Mouse (Mus musculus) heart, embryonic 14.5 days (tissue): ENCODE measurements around the gene Rabgap1. TPM values are rescaled to one million over a fixed set of nuclear protein-coding genes. Genes with fewer than 3 reads are reported as not detected.

Experiments used
- ATAC-seq: fragments of 200-750 bp; cut with Nextera tagmentation; 2 replicates; pipeline ENCODE4 v1.8.0; 2017; ENCODE audit warnings: low read depth, moderate TSS enrichment; ENCODE audit not compliant: insufficient number of reproducible peaks, insufficient read depth, low FRiP score
- H3K27ac ChIP-seq, 2 experiments: fragments of 200-500 bp in 1 of 2; fragments of 300-500 bp in 1 of 2; sonication (generic) in 1 of 2; replicated peaks in 1 of 2; 2 replicates each; pipeline ENCODE4 v1.5.1; 2012 to 2014; ENCODE audit warnings: low read depth in 2 of 2, low read length in 2 of 2, control low read depth in 1 of 2, mild to moderate bottlenecking in 1 of 2, mixed read lengths in 1 of 2; ENCODE audit not compliant: control insufficient read depth in 1 of 2, insufficient read depth in 1 of 2
- H3K27me3 ChIP-seq: fragments of 300-500 bp; sonication (generic); 2 replicates; pipeline ENCODE4 v1.6.1; 2014; ENCODE audit warnings: mild to moderate bottlenecking, low read length, control low read depth; ENCODE audit not compliant: control insufficient read depth, insufficient read depth
- H3K36me3 ChIP-seq: fragments of 300-500 bp; sonication (generic); 2 replicates; pipeline ENCODE4 v1.6.1; 2014; ENCODE audit warnings: mild to moderate bottlenecking, control low read depth, low read length, mixed read lengths; ENCODE audit not compliant: control insufficient read depth, insufficient read depth
- H3K4me1 ChIP-seq, 2 experiments: fragments of 200-500 bp in 1 of 2; fragments of 300-500 bp in 1 of 2; sonication (generic) in 1 of 2; 2 replicates each; pipeline ENCODE4 v1.6.1; 2012 to 2014; ENCODE audit warnings: low read length in 2 of 2, control low read depth in 1 of 2, mixed read lengths in 1 of 2; ENCODE audit not compliant: control insufficient read depth in 2 of 2, insufficient read depth in 2 of 2
- H3K4me2 ChIP-seq: fragments of 300-500 bp; sonication (generic); 2 replicates; pipeline ENCODE4 v1.6.1; 2014; ENCODE audit warnings: mild to moderate bottlenecking, low read length
- H3K4me3 ChIP-seq, 2 experiments: fragments of 200-500 bp in 1 of 2; fragments of 300-500 bp in 1 of 2; sonication (generic) in 1 of 2; 2 replicates each; pipeline ENCODE4 v1.5.1; 2012 to 2014; ENCODE audit warnings: low read length in 2 of 2, mild to moderate bottlenecking in 2 of 2, control low read depth in 1 of 2, low read depth in 1 of 2, moderate library complexity in 1 of 2; ENCODE audit not compliant: control insufficient read depth in 1 of 2, insufficient read depth in 1 of 2
- H3K9ac ChIP-seq: fragments of 300-500 bp; sonication (generic); 2 replicates; pipeline ENCODE4 v1.6.1; 2014; ENCODE audit warnings: mild to moderate bottlenecking, low read length
- H3K9me3 ChIP-seq: fragments of 300-500 bp; sonication (generic); 2 replicates; pipeline ENCODE4 v1.6.1; 2016; ENCODE audit warnings: low read length, control low read depth; ENCODE audit not compliant: control insufficient read depth
- WGBS: fragments of 180-500 bp; shearing (Covaris S2); extraction: QIAGEN DNeasy Blood & Tissue Kit; methylation state at CpG from one replicate; pipeline ENCODE4 v1.1.7; 2014; 5-methylcytosine and 5-hydroxymethylcytosine counted together
- polyA plus RNA-seq: library from polyadenylated mRNA; unstranded; fragments of >200 nt; fragmentation: Nextera tagmentation; extraction: Ambion mirVana; gene quantifications from 2 replicates; pipeline ENCODE4 v1.2.1, GENCODE M21; 2014

The Rabgap1 gene
- polyA plus RNA-seq, 1 experiment from 2014 or later = 40.6 TPM

DNA sequence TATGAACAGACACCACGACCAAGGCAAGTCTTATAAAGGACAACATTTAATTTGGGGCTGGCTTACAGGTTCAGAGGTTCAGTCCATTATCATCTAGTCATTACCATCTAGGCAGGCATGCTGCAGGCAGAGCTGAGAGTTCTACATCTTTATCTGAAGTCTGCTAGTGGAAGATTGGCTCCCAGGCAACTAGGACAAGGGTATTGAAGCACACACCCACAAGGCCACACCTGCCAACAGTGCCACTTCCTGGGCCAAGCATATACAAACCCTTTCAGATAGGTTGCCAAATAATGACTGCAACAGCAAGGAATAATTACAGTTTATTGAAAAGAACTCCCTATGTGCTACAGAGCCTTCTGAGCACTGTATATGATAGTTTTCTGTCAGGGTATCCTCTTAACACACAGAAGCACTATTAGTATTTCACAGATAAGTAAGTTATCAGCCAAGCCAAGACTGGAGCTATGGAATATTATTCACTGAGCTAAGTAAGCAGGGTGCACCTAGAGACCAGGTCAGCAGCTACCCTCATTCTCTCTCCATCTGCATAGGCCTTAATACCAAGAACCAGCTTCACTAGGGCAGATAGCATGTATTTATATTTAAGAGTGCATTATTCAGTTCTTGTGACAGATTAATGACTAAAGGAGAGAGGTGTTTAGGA, 106.4 kb downstream of the Rabgap1 start:
- Histone ChIP-seq H3K9me3 (peaks cover 3% of the 10 kb centered on the region), H3K4me1 (no peaks in the 10 kb centered on the region), H3K4me2 (no peak overlapping the region), H3K27ac (no peak overlapping the region), H3K9ac (no peak overlapping the region), H3K27me3 (no peaks in the 10 kb centered on the region), H3K4me3 (no peak overlapping the region), H3K36me3 (peaks cover 77% of the 10 kb centered on the region)
- ATAC-seq = no peak
- 81% methylated on average over 1 of the region's 1 CpGs for WGBS

GRCm38 (mm10) chr2:37556366-37556765, 113.3 kb downstream of the Rabgap1 start:
- Histone ChIP-seq H3K9ac (no peak overlapping the region), H3K9me3 (peaks cover 8% of the 10 kb centered on the region), H3K36me3 (peaks cover 96% of the 10 kb centered on the region), H3K27me3 (no peaks in the 10 kb centered on the region), H3K4me2 (no peak overlapping the region), H3K4me1 (no peaks in the 10 kb centered on the region), H3K27ac (no peak overlapping the region), H3K4me3 (no peak overlapping the region)
- ATAC-seq = no peak
- 88% methylated on average over 2 of the region's 2 CpGs for WGBS

GRCm38 (mm10) chr2:37565579-37565978, 122.5 kb downstream of the Rabgap1 start:
- H3K9me3 ChIP-seq = no peaks in the 10 kb centered on the region
- peaks cover 86% of the 10 kb centered on the region for H3K36me3 ChIP-seq
- no peaks in the 10 kb centered on the region for H3K27me3 ChIP-seq
- ATAC-seq = no peak
- H3K4me3 ChIP-seq = no peak overlapping the region
- no peak overlapping the region for H3K27ac ChIP-seq
- no peak overlapping the region for H3K4me2 ChIP-seq
- H3K9ac ChIP-seq = no peak overlapping the region
- 35% methylated on average over 2 of the region's 2 CpGs for WGBS
- peaks cover 2 to 20% of the 10 kb centered on the region in 2 experiments; a peak in 1 of 4 replicates for H3K4me1 ChIP-seq

DNA sequence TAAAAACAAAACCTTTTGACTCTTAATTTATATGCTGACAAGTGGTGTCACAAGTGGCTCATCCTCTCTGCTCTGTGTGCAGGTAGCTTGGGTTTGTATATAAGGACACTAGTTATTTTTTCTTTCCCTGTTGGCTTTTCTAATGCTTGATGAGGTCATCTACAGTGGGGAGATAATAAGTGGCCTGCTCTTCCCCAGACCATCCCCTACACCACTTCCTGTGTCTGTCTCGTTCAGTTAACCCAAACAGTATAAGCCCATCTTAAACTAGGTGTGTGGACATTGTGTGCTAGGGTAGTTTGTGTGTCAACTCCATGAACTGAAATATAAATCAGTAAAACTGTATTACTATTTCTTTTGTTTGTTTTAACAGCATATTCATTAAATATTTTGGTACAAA, 123.0 kb downstream of the Rabgap1 start:
- Histone ChIP-seq H3K9me3 (no peaks in the 10 kb centered on the region), H3K4me1 (peaks cover 2 to 23% of the 10 kb centered on the region in 2 experiments; a peak in 1 of 4 replicates), H3K36me3 (peaks cover 82% of the 10 kb centered on the region), H3K4me2 (no peak overlapping the region), H3K27me3 (no peaks in the 10 kb centered on the region), H3K9ac (no peak overlapping the region), H3K4me3 (no peak overlapping the region), H3K27ac (no peak overlapping the region)
- 48% methylated on average over 1 of the region's 1 CpGs for WGBS
- ATAC-seq = no peak

DNA sequence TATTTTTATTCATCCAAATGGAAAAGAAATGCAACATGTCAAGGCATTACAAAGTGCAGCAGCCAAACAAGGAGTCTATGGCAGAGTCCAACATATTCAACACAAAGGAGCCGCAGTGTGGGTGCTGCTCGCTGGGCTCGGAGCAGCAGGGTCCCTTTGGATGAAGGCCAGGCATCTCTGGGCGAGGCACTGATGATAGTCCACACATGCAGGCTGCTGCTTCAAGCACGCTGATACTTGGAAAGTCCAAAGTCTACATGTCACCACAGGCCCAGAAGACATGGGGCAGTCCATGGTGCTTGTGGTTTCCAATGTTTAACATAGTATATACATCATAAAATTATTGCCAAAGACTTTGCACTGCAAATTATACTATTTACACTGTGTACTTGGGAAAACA, 126.8 kb downstream of the Rabgap1 start:
- peaks cover 2 to 14% of the 10 kb centered on the region in 2 experiments; a peak in 1 of 4 replicates for H3K4me1 ChIP-seq
- no peaks in the 10 kb centered on the region for H3K9me3 ChIP-seq
- no peak overlapping the region for H3K9ac ChIP-seq
- no peak overlapping the region for H3K27ac ChIP-seq
- H3K4me3 ChIP-seq = no peak overlapping the region
- no peak overlapping the region for H3K4me2 ChIP-seq
- peaks cover 57% of the 10 kb centered on the region for H3K36me3 ChIP-seq
- ATAC-seq = no peak
- H3K27me3 ChIP-seq = no peaks in the 10 kb centered on the region
- 46% methylated on average over 5 of the region's 5 CpGs for WGBS

DNA sequence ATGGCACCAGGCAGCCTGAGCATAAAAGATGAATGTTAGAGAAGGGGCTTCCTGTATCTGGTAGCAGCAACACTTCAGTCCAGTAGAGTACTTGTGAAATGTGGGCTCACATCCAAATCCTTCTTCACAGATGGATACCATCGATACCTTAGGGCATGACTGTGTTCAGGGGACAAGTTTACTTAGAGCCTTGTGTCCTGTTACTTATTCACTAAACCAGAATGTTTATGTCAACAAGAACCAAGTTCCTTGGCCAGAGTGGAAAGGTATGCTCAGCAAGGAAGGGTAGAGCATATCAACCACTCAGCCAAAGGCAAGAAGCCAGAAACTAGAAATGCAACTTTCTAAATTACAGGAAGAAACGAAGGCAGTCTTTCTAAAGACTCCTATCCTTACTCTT, 127.6 kb downstream of the Rabgap1 start:
- Histone ChIP-seq H3K4me1 (peaks cover 2 to 13% of the 10 kb centered on the region in 2 experiments; a peak in 1 of 4 replicates), H3K4me2 (no peak overlapping the region), H3K27me3 (no peaks in the 10 kb centered on the region), H3K9me3 (no peaks in the 10 kb centered on the region), H3K4me3 (no peak overlapping the region), H3K27ac (no peak overlapping the region), H3K36me3 (peaks cover 49% of the 10 kb centered on the region), H3K9ac (no peak overlapping the region)
- no peak for ATAC-seq
- WGBS = 67% methylated on average over 2 of the region's 2 CpGs

DNA sequence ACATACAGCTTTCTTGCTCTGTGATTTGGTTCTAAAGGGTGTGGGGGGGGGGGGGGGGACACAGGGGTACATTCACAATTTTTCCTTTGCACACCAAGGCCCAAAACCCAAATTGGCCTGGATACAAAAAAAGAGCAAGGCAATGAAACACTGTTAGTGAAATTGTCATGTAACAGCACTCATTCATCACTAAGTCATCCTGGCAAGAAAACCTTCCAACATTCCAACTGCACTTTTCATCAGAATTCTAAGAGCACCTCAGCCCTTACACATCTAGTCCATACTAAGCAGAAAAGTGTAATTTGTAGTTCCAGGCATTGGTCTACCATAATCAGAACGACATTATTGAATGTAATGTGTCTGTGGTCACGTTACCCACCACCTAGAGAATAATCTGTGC, 129.1 kb downstream of the Rabgap1 start:
- no peak overlapping the region for H3K27ac ChIP-seq
- no peak overlapping the region for H3K4me2 ChIP-seq
- H3K9me3 ChIP-seq = no peaks in the 10 kb centered on the region
- 91% methylated on average over 2 of the region's 2 CpGs for whole genome bisulfite sequencing
- H3K9ac ChIP-seq = no peak overlapping the region
- no peaks in the 10 kb centered on the region for H3K27me3 ChIP-seq
- no peak for ATAC-seq
- H3K36me3 ChIP-seq = peaks cover 38% of the 10 kb centered on the region
- H3K4me3 ChIP-seq = no peak overlapping the region
- H3K4me1 ChIP-seq = peaks cover 2 to 13% of the 10 kb centered on the region in 2 experiments; a peak in 1 of 4 replicates

GRCm38 (mm10) chr2:37576661-37577060, 133.6 kb downstream of the Rabgap1 start:
- Histone ChIP-seq H3K9ac (no peak overlapping the region), H3K4me2 (no peak overlapping the region), H3K27me3 (no peaks in the 10 kb centered on the region), H3K27ac (no peak overlapping the region), H3K36me3 (peaks cover 29% of the 10 kb centered on the region), H3K4me1 (no peaks in the 10 kb centered on the region), H3K4me3 (no peak overlapping the region), H3K9me3 (no peaks in the 10 kb centered on the region)
- no peak for ATAC-seq
- WGBS = 97% methylated on average over 1 of the region's 1 CpGs
